Mouse (Mus musculus) liver, adult 2 months (tissue): ENCODE results near the gene Znhit3.

Experiments used
- CTCF ChIP-seq: fragments of 200-500 bp; IDR thresholded peaks from 2 replicates; pipeline ENCODE4 v1.5.1; 2011; ENCODE audit warnings: low read depth, low read length, control low read depth
- POLR2A ChIP-seq: fragments of 200-500 bp; IDR thresholded peaks from 2 replicates; pipeline ENCODE4 v1.6.1; 2011; ENCODE audit warnings: low read length, control low read depth; ENCODE audit not compliant: insufficient read depth; ENCODE audit errors: extremely low read depth

GRCm38 (mm10) chr11:84889492-84889891, 26.7 kb downstream of the Znhit3 start:
- no peak for TF ChIP-seq POLR2A
- TF ChIP-seq CTCF, result no peak
